ENCODE assay signal across 23 mouse cellular contexts in the genomic region with DNA sequence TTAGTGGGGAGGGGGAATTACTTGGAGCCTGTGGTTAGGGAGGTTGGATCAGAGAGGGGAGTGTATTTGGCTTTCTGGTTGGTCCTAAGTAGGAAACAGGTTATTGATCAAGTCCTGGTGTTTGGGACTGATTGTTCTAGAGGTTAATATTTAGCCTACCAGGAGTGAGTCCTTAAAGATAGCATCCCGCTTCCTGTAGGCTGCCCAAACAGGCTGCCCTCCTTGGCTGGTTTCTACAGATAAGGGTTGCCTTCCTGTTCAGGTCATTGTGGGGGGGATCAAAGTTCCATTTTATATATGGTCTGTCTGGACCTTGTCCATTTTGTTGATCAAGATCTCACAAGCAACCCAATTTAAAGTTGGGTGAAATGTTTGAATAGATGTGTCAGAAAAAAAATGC. TPM values are rescaled to one million over a fixed set of nuclear protein-coding genes. Genes with fewer than 3 reads are reported as not detected.
A peak's percentile ranks its signal among the peaks of the same experiment; 100 is the strongest.
DNase-seq lines count a peak whose midpoint lies in the region; ATAC-seq and TF ChIP-seq lines count a peak whose summit lies in the region.
"Had no signal": no experiment of that assay in that cellular context is flagged by ENCODE, and none has a peak within 500 bp of the region (broad histone marks: within the 10 kb centered on the region; RNA-seq: fewer than 3 reads in every experiment).

No protein-coding gene starts in this region.

- H3K27ac ChIP-seq in intestine, embryonic 16.5 days (ENCODE audit: low read length) = peak overlapping the region; percentile 45; the same call in 1 of the 2 replicates
- H3K27ac ChIP-seq in hindbrain, postnatal 0 days = no peak overlapping the region
- H3K27ac ChIP-seq: heart, adult 2 months; hindbrain, embryonic 13.5 days; kidney, embryonic 15.5 days; midbrain, embryonic 13.5 days had no signal

- H3K4me3 ChIP-seq in megakaryocyte, embryonic 14.5 days (replicated peaks) = peak overlapping the region; percentile 44
- H3K4me3 ChIP-seq in intestine, embryonic 16.5 days (ENCODE audit: low read length) = no peak overlapping the region
- no peak overlapping the region for H3K4me3 ChIP-seq in hindbrain, postnatal 0 days (ENCODE audit: low read length)
- H3K4me3 ChIP-seq: heart, adult 2 months; hindbrain, embryonic 13.5 days; kidney, embryonic 15.5 days; midbrain, embryonic 13.5 days had no signal

- no peak overlapping the region for H3K4me2 ChIP-seq in intestine, embryonic 16.5 days (ENCODE audit: low read depth, low read length)
- no peak overlapping the region for H3K4me2 ChIP-seq in hindbrain, postnatal 0 days (ENCODE audit: low read depth, low read length)
- H3K4me2 ChIP-seq: hindbrain, embryonic 13.5 days; kidney, embryonic 15.5 days; lung, embryonic 14.5 days; midbrain, embryonic 13.5 days had no signal

- ATAC-seq in megakaryocyte, adult 5-6 weeks (ENCODE audit: poor library complexity, severe bottlenecking) = no peak
- peak; percentile 77 for ATAC-seq in intestine, embryonic 16.5 days
- ATAC-seq in megakaryocyte-erythroid progenitor cell, adult 5-6 weeks (replicated peaks; ENCODE audit: low FRiP score, low TSS enrichment, poor library complexity, severe bottlenecking) = peak; percentile 65
- ATAC-seq in hindbrain, postnatal 0 days = no peak
- ATAC-seq: activated CD4-positive, CD25-positive, alpha-beta regulatory T cell, adult 4 months; forebrain, postnatal 0 days; inflammation-experienced regulatory T-cells, adult 6 months; midbrain, embryonic 13.5 days had no signal

- H3K36me3 ChIP-seq in megakaryocyte, embryonic 14.5 days (replicated peaks; ENCODE audit: low read length) = peaks cover 49% of the 10 kb centered on the region
- H3K36me3 ChIP-seq in intestine, embryonic 16.5 days (ENCODE audit: control insufficient read depth, insufficient read depth, low read length) = no peaks in the 10 kb centered on the region
- no peaks in the 10 kb centered on the region for H3K36me3 ChIP-seq in hindbrain, postnatal 0 days (ENCODE audit: insufficient read depth, low read length)

- no peaks in the 10 kb centered on the region for H3K27me3 ChIP-seq in megakaryocyte, embryonic 14.5 days (replicated peaks)
- H3K27me3 ChIP-seq in intestine, embryonic 16.5 days (replicated peaks; ENCODE audit: control insufficient read depth, insufficient read depth, low read length) = no peaks in the 10 kb centered on the region
- H3K27me3 ChIP-seq in hindbrain, postnatal 0 days (ENCODE audit: insufficient read depth, low read length) = no peaks in the 10 kb centered on the region
- H3K27me3 ChIP-seq: hindbrain, embryonic 13.5 days; kidney, embryonic 15.5 days; midbrain, embryonic 13.5 days had no signal

- WGBS in intestine, embryonic 16.5 days = 64% methylated on average over 1 of the region's 1 CpGs
- 88% methylated on average over 1 of the region's 1 CpGs for WGBS in hindbrain, postnatal 0 days

- DNase-seq in yolk sac, embryonic 10.5 days (ENCODE audit: low spot score) = peak; percentile 52
- DNase-seq in adipocyte (ENCODE audit: low spot score) = no peak
- no peak for DNase-seq in hindbrain, postnatal 0 days (ENCODE audit: low spot score)
- DNase-seq in kidney, postnatal 10 days = no peak
- DNase-seq: adrenal gland, postnatal 10 days; cerebellum, adult 8-10 months; cerebellum, postnatal 36 days; forebrain, postnatal 0 days; gastrocnemius, postnatal 36 days; heart, adult 2 months; kidney, postnatal 4 days; lung, embryonic 14.5 days; lung, postnatal 4 days; thymus, postnatal 36 days had no signal

- H3K4me1 ChIP-seq in megakaryocyte, embryonic 14.5 days = peaks cover 89% of the 10 kb centered on the region
- peaks cover 10% of the 10 kb centered on the region for H3K4me1 ChIP-seq in intestine, embryonic 16.5 days (ENCODE audit: control insufficient read depth, insufficient read depth, low read length)
- H3K4me1 ChIP-seq in hindbrain, postnatal 0 days (ENCODE audit: insufficient read depth, low read length) = no peaks in the 10 kb centered on the region
- H3K4me1 ChIP-seq: hindbrain, embryonic 13.5 days; kidney, embryonic 15.5 days; midbrain, embryonic 13.5 days had no signal

- TF ChIP-seq CTCF in hindbrain, postnatal 0 days (IDR thresholded peaks at IDR 0.05; ENCODE audit: low read depth) = no peak

- H3K9me3 ChIP-seq in megakaryocyte, embryonic 14.5 days = no peaks in the 10 kb centered on the region
- no peaks in the 10 kb centered on the region for H3K9me3 ChIP-seq in intestine, embryonic 16.5 days (ENCODE audit: control insufficient read depth, low read length)
- H3K9me3 ChIP-seq in hindbrain, postnatal 0 days (ENCODE audit: low read length) = no peaks in the 10 kb centered on the region
- H3K9me3 ChIP-seq: hindbrain, embryonic 13.5 days; kidney, embryonic 15.5 days; midbrain, embryonic 13.5 days had no signal

- H3K9ac ChIP-seq in intestine, embryonic 16.5 days (ENCODE audit: low read depth, low read length) = no peak overlapping the region
- no peak overlapping the region for H3K9ac ChIP-seq in hindbrain, postnatal 0 days (replicated peaks; ENCODE audit: low read length)
- H3K9ac ChIP-seq: forebrain, postnatal 0 days; hindbrain, embryonic 13.5 days; kidney, embryonic 15.5 days; lung, embryonic 14.5 days; midbrain, embryonic 13.5 days had no signal

RNA-seq across cellular contexts. Expression of gene Ippk, which starts 27.5 kb away (rescaled TPM):
- 1.4 TPM in 1 of 2 replicates, not detected in the other for polyA plus RNA-seq in megakaryocyte, embryonic 14.5 days (2012; ENCODE audit: insufficient read depth, low replicate concordance)
- 2.5 and 3.1 TPM in 2 replicates for total RNA-seq in megakaryocyte, adult 5-6 weeks (2015)
- 5.9 and 7.4 TPM in 2 replicates for total RNA-seq in megakaryocyte, adult 5-6 weeks (2017)
- 18.0 and 19.9 TPM in 2 replicates for polyA plus RNA-seq in intestine, embryonic 16.5 days (2015; fragmentation: Nextera tagmentation; extraction: Ambion mirVana)
- total RNA-seq in megakaryocyte-erythroid progenitor cell, adult 5-6 weeks (2014; fragmentation: Nextera tagmentation) = 8.9 and 9.8 TPM in 2 replicates
- total RNA-seq in megakaryocyte-erythroid progenitor cell, adult 5-6 weeks (2017) = 13.0 and 13.2 TPM in 2 replicates
- total RNA-seq in hindbrain, postnatal 0 days (2014; rRNA removed) = 9.2 and 11.9 TPM in 2 replicates
- 10.2 and 10.8 TPM in 2 replicates for polyA plus RNA-seq in hindbrain, postnatal 0 days (2015; fragmentation: Nextera tagmentation; extraction: Ambion mirVana)

RNA-seq across cellular contexts. Expression of gene Bicd2, which starts 52.2 kb away (rescaled TPM):
- 21.2 and 22.5 TPM in 2 replicates for polyA plus RNA-seq in megakaryocyte, embryonic 14.5 days (2012; ENCODE audit: insufficient read depth, low replicate concordance)
- total RNA-seq in megakaryocyte, adult 5-6 weeks (2015) = 14.9 and 15.3 TPM in 2 replicates
- total RNA-seq in megakaryocyte, adult 5-6 weeks (2017) = 24.7 and 27.7 TPM in 2 replicates
- 14.7 and 15.7 TPM in 2 replicates for polyA plus RNA-seq in intestine, embryonic 16.5 days (2015; fragmentation: Nextera tagmentation; extraction: Ambion mirVana)
- 14.8 and 16.1 TPM in 2 replicates for total RNA-seq in megakaryocyte-erythroid progenitor cell, adult 5-6 weeks (2014; fragmentation: Nextera tagmentation)
- total RNA-seq in megakaryocyte-erythroid progenitor cell, adult 5-6 weeks (2017) = 18.3 and 26.2 TPM in 2 replicates
- total RNA-seq in hindbrain, postnatal 0 days (2014; rRNA removed) = 48.2 and 51.2 TPM in 2 replicates
- polyA plus RNA-seq in hindbrain, postnatal 0 days (2015; fragmentation: Nextera tagmentation; extraction: Ambion mirVana) = 23.3 and 25.1 TPM in 2 replicates

Comparison
In these comparisons a context has a peak if more than half of its experiments do, and no peak if none do; other contexts are left out.
1. ATAC-seq: peak in intestine, embryonic 16.5 days (single experiment) and megakaryocyte-erythroid progenitor cell, adult 5-6 weeks (single experiment); none in megakaryocyte, adult 5-6 weeks (single experiment) and hindbrain, postnatal 0 days (single experiment).